Mouse (Mus musculus): ENCODE measurements at regions not wholly inside any gene's neighbourhood (a gene's known extent, or its start where the extent isn't known, plus 50 kb on each side); places are given as distances from the start of the nearest gene placed in this dataset.

DNA sequence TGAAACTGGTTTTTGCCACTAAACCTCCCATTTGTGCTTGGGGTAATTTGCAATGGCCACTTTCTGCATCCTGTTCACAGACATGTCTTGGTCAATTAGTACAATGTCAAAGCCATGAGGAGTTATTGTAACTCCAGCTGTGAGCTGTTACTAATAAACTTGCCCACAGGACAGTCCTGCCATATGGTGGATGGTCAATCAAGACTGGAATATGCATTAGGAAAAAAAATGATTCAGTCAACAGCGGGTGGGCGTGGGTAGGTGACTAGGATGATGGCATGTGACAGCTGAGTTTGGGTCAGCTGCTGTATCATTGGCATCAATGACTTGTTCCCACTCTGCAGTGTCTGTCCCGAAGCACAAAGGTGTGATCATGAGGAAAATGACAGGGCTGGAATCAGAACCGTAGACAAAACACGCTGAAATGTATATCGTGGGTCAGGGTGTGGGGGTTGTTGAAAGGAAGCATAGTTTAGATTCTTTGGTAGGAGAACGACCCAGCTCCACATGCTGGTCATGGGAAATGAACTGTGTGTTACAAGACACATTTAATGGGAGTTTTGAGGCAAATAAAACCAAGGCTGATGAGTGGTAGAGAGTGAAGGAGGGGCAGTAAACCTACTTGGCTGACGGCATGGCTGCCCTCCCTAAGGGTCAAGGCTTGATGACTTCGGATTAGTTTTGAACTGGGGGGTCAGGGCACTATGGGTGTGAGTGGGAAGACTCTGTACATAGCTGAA is 363.2 kb upstream of the Npvf start:
- Histone ChIP-seq H3K4me1 (ENCODE audit: control insufficient read depth, insufficient read depth, insufficient read length, low read length) (no peaks in the 10 kb centered on the region), H3K36me3 (ENCODE audit: control insufficient read depth, insufficient read depth, low read length) (no peaks in the 10 kb centered on the region), H3K27me3 (ENCODE audit: control insufficient read depth, insufficient read depth, low read length) (no peaks in the 10 kb centered on the region), H3K27ac (ENCODE audit: insufficient read depth, low read depth, low read length) (no peak overlapping the region), H3K4me3 (ENCODE audit: low read depth, low read length) (no peak overlapping the region)
- TF ChIP-seq CTCF (IDR thresholded peaks at IDR 0.05; ENCODE audit: extremely low read depth, insufficient read length, insufficient replicate concordance, low read depth, low read length) (no peak), POLR2A (IDR thresholded peaks at IDR 0.05; ENCODE audit: low read depth, low read length) (no peak)
- WGBS = 76% methylated on average over 9 of the region's 9 CpGs

DNA sequence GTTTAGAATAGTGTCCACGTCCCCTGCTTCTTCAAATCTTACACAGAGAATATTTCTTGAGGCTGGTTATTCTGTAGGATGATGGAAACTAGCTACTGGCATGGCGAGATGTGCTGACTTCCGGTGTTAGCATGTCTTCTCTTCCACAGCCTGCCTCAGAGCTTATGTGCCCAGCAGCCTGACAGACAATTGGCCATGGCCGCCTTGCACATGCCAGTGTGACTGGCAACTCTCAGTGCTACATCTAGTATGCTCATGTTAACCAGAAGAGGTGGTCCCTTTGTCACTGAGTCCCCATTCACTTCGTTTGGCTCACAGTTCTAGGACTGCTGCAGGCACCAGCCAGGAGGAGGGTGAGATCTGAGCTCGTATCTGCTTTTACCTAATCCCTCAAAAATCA is 367.0 kb upstream of the Npvf start:
- Histone ChIP-seq H3K27ac (ENCODE audit: insufficient read depth, low read depth, low read length) (no peak overlapping the region), H3K4me1 (ENCODE audit: control insufficient read depth, insufficient read depth, insufficient read length, low read length) (no peaks in the 10 kb centered on the region)
- 66% methylated on average over 6 of the region's 6 CpGs for WGBS

DNA sequence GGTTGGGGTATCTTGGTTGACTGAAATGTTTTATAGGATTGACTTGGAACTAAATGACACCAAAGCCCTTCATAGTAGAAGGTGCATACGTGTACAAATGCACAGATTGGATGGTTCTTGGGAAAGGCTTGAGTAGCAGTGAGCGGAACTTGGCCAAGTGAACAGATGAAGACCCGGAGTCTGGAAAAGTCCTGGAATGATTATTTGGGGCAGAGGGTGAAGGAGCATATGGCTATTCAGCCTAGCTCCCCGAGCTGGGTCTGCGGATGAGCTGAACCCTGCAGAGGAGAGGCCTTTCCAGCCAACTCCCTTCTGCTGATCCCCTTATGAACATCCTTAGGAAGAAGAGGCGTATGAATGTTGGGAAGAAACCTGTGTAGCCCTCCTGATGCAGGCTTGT is 369.1 kb upstream of the Npvf start:
- Histone ChIP-seq H3K36me3 (ENCODE audit: control insufficient read depth, insufficient read depth, low read length) (no peaks in the 10 kb centered on the region), H3K4me3 (ENCODE audit: low read depth, low read length) (no peak overlapping the region), H3K4me1 (ENCODE audit: control insufficient read depth, insufficient read depth, insufficient read length, low read length) (no peaks in the 10 kb centered on the region), H3K27ac (ENCODE audit: insufficient read depth, low read depth, low read length) (no peak overlapping the region), H3K27me3 (ENCODE audit: control insufficient read depth, insufficient read depth, low read length) (no peaks in the 10 kb centered on the region)
- no peak for TF ChIP-seq CTCF (IDR thresholded peaks at IDR 0.05; ENCODE audit: extremely low read depth, insufficient read length, insufficient replicate concordance, low read depth, low read length)
- 83% methylated on average over 6 of the region's 6 CpGs for WGBS

More for the DNA sequence above, 367.0 kb upstream of the Npvf start:
- Histone ChIP-seq H3K27me3 (ENCODE audit: control insufficient read depth, insufficient read depth, low read length) (no peaks in the 10 kb centered on the region), H3K36me3 (ENCODE audit: control insufficient read depth, insufficient read depth, low read length) (no peaks in the 10 kb centered on the region), H3K4me3 (ENCODE audit: low read depth, low read length) (no peak overlapping the region)
- TF ChIP-seq CTCF (IDR thresholded peaks at IDR 0.05; ENCODE audit: extremely low read depth, insufficient read length, insufficient replicate concordance, low read depth, low read length) (no peak), POLR2A (IDR thresholded peaks at IDR 0.05; ENCODE audit: low read depth, low read length) (no peak)

DNA sequence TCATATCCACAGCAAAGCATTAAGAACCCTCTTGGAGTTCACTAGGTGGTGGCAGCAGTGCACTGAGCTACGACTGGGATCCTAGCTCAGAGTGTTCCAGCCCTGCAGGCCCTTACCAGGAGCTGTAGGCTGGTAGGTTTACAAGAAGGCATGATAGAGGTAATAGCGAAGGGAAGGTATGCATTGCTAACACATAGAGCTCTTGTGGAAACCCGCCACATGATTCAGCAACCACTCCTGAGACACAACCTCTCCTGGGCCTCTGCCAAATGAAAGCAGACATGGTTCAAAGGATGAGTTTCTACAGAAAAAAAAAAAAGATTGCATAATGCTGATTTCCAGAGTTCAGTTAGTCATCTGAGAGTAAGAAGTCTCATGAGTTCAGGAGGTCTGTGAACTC is 370.5 kb upstream of the Npvf start:
- Histone ChIP-seq H3K36me3 (ENCODE audit: control insufficient read depth, insufficient read depth, low read length) (no peaks in the 10 kb centered on the region), H3K4me3 (ENCODE audit: low read depth, low read length) (no peak overlapping the region), H3K27me3 (ENCODE audit: control insufficient read depth, insufficient read depth, low read length) (no peaks in the 10 kb centered on the region), H3K27ac (ENCODE audit: insufficient read depth, low read depth, low read length) (no peak overlapping the region), H3K4me1 (ENCODE audit: control insufficient read depth, insufficient read depth, insufficient read length, low read length) (no peaks in the 10 kb centered on the region)
- WGBS = 68% methylated on average over 3 of the region's 3 CpGs
- TF ChIP-seq CTCF (IDR thresholded peaks at IDR 0.05; ENCODE audit: extremely low read depth, insufficient read length, insufficient replicate concordance, low read depth, low read length) (no peak), POLR2A (IDR thresholded peaks at IDR 0.05; ENCODE audit: low read depth, low read length) (no peak)

DNA sequence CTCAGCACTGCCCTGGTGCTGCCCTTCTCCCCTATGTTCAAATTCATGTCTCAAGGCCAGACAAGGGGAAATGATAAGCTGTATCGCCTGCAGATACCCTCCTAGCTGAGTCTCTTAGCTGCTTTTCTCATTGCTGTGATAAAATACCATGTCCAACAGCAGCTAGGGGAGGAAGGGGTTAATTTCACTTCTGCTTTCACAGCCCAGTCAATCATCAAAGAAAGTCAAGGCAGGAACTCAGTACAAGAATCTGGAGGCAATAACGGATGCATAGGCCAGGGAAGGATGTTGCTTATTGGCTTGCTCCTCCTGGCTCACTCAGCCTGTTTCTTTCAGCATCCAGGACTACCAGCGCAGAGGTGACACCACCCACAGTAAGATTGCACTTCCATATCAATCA is 371.2 kb upstream of the Npvf start:
- Histone ChIP-seq H3K27ac (ENCODE audit: insufficient read depth, low read depth, low read length) (no peak overlapping the region), H3K36me3 (ENCODE audit: control insufficient read depth, insufficient read depth, low read length) (no peaks in the 10 kb centered on the region), H3K4me3 (ENCODE audit: low read depth, low read length) (no peak overlapping the region), H3K27me3 (ENCODE audit: control insufficient read depth, insufficient read depth, low read length) (no peaks in the 10 kb centered on the region), H3K4me1 (ENCODE audit: control insufficient read depth, insufficient read depth, insufficient read length, low read length) (no peaks in the 10 kb centered on the region)
- TF ChIP-seq POLR2A (IDR thresholded peaks at IDR 0.05; ENCODE audit: low read depth, low read length) (no peak), CTCF (IDR thresholded peaks at IDR 0.05; ENCODE audit: extremely low read depth, insufficient read length, insufficient replicate concordance, low read depth, low read length) (no peak)
- WGBS = 63% methylated on average over 3 of the region's 3 CpGs

DNA sequence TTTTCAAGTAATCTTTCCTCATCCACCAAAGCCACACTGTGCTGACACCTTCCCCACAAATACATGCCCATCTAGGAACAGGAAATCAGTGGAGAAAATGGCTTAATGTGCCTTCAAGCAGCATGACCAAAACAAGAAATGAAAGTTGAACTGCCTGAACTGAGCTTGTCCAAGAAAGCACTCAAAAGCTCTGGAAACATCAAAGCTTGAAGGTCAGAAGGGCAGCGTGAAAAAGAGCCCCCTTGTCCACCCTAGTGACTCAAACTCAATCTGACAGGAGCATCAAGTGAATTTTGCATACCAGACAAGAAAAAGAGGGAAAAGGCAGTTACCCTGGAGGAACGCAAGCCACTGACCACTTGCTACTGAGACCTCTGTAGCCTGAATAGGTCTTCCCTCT is 373.1 kb upstream of the Npvf start:
- H3K27me3 ChIP-seq (ENCODE audit: control insufficient read depth, insufficient read depth, low read length) = no peaks in the 10 kb centered on the region
- no peak for TF ChIP-seq CTCF (IDR thresholded peaks at IDR 0.05; ENCODE audit: extremely low read depth, insufficient read length, insufficient replicate concordance, low read depth, low read length)
- no peak for TF ChIP-seq POLR2A (IDR thresholded peaks at IDR 0.05; ENCODE audit: low read depth, low read length)
- H3K4me3 ChIP-seq (ENCODE audit: low read depth, low read length) = no peak overlapping the region
- H3K36me3 ChIP-seq (ENCODE audit: control insufficient read depth, insufficient read depth, low read length) = no peaks in the 10 kb centered on the region
- H3K27ac ChIP-seq (ENCODE audit: insufficient read depth, low read depth, low read length) = no peak overlapping the region
- no peaks in the 10 kb centered on the region for H3K4me1 ChIP-seq (ENCODE audit: control insufficient read depth, insufficient read depth, insufficient read length, low read length)
- WGBS = 77% methylated on average over 2 of the region's 2 CpGs

DNA sequence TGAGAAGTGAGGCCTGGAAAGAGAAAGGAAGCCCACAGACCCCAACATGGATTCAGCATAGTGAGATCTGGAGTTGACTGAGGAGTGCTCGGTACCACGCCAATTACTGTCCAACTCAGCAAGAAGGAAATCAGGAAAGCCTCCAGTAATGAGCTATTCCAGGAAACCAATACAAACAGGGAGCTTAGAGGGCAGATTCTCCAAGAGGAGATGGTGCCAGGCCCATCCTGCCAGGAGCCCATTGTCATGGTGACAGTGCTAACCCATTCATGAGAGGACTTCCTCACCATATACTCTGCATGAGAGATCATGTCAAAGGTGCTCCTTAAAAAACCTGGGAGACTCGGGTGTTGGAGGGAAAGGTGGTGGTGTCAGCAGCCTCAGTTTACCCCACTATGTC is 375.3 kb upstream of the Npvf start:
- no peak overlapping the region for H3K27ac ChIP-seq (ENCODE audit: insufficient read depth, low read depth, low read length)
- WGBS = 84% methylated on average over 3 of the region's 3 CpGs
- no peak overlapping the region for H3K4me3 ChIP-seq (ENCODE audit: low read depth, low read length)

More for the DNA sequence above, 375.3 kb upstream of the Npvf start:
- Histone ChIP-seq H3K4me1 (ENCODE audit: control insufficient read depth, insufficient read depth, insufficient read length, low read length) (no peaks in the 10 kb centered on the region), H3K36me3 (ENCODE audit: control insufficient read depth, insufficient read depth, low read length) (no peaks in the 10 kb centered on the region), H3K27me3 (ENCODE audit: control insufficient read depth, insufficient read depth, low read length) (no peaks in the 10 kb centered on the region)
- TF ChIP-seq CTCF (IDR thresholded peaks at IDR 0.05; ENCODE audit: extremely low read depth, insufficient read length, insufficient replicate concordance, low read depth, low read length) (no peak), POLR2A (IDR thresholded peaks at IDR 0.05; ENCODE audit: low read depth, low read length) (no peak)

Data from small intestine, adult 2 months (tissue).